Mouse (Mus musculus) MEL (cell line): Measurements from ENCODE around the gene Macrod2.

Experiments
- CTCF ChIP-seq, 3 experiments: IDR thresholded peaks in 2 of 3; conservative IDR thresholded peaks in 1 of 3; 2 replicates each; pipeline ENCODE4 v1.5.1; 2011 to 2012; ENCODE audit warnings: low read length in 3 of 3, low read depth in 2 of 3, mild to moderate bottlenecking in 2 of 3, improper control_type of control experiment in 1 of 3, inconsistent platforms in 1 of 3, mixed read lengths in 1 of 3, moderate library complexity in 1 of 3; ENCODE audit not compliant: control insufficient read depth in 1 of 3, insufficient read depth in 1 of 3, poor library complexity in 1 of 3, severe bottlenecking in 1 of 3
- MAFK ChIP-seq: IDR thresholded peaks from 2 replicates; pipeline ENCODE4 v1.6.1; 2011; ENCODE audit warnings: low read depth, mild to moderate bottlenecking, low read length, improper control_type of control experiment, borderline replicate concordance
- MAX ChIP-seq: IDR thresholded peaks from 2 replicates; pipeline ENCODE4 v1.6.1; 2011; ENCODE audit warnings: low read length, improper control_type of control experiment
- POLR2A ChIP-seq, 2 experiments: IDR thresholded peaks; 2 replicates each; pipeline ENCODE4 v1.6.1; 2011 to 2012; ENCODE audit warnings: low read length in 2 of 2, mild to moderate bottlenecking in 2 of 2, control low read depth in 1 of 2, improper control_type of control experiment in 1 of 2, low read depth in 1 of 2, moderate library complexity in 1 of 2; ENCODE audit not compliant: control insufficient read depth in 1 of 2, insufficient read depth in 1 of 2, poor library complexity in 1 of 2
- SIN3A ChIP-seq: IDR thresholded peaks from 2 replicates; pipeline ENCODE4 v1.6.1; 2012; ENCODE audit warnings: low read length, improper control_type of control experiment, inconsistent platforms
- TAL1 ChIP-seq: IDR thresholded peaks from 2 replicates; pipeline ENCODE4 v1.6.1; 2012; ENCODE audit warnings: mild to moderate bottlenecking, inconsistent platforms, low read length, moderate library complexity, mixed read lengths
- TBP ChIP-seq: IDR thresholded peaks from 2 replicates; pipeline ENCODE4 v1.8.0; 2011; ENCODE audit warnings: low read depth, low read length, improper control_type of control experiment
- ZC3H11A ChIP-seq: IDR thresholded peaks from 2 replicates; pipeline ENCODE4 v1.6.1; 2012; ENCODE audit warnings: low read depth, mild to moderate bottlenecking, inconsistent platforms, low read length, improper control_type of control experiment
- ZNF384 ChIP-seq: IDR thresholded peaks from 2 replicates; pipeline ENCODE4 v1.6.1; 2012; ENCODE audit warnings: low read depth, mild to moderate bottlenecking, inconsistent platforms, low read length, improper control_type of control experiment

- TF ChIP-seq MAFK (no peak), MAX (no peak), SIN3A (no peak), TAL1 (no peak), CTCF (IDR thresholded peaks at IDR 0.05 in 2 of 3, conservative IDR thresholded peaks at IDR 0.05 in 1 of 3; ENCODE audit: control insufficient read depth in 1 of 3, insufficient read depth in 1 of 3, low read depth in 2 of 3, low read length in 3 of 3, poor library complexity in 1 of 3, severe bottlenecking in 1 of 3) (no peak), POLR2A (IDR thresholded peaks at IDR 0.05; ENCODE audit: control insufficient read depth in 1 of 2, insufficient read depth in 1 of 2, low read depth in 1 of 2, low read length in 2 of 2, poor library complexity in 1 of 2) (no peak), ZNF384 (no peak), TBP (no peak), ZC3H11A (no peak)
Measured at GRCm38 (mm10) chr2:141173167-141173566, 778.1 kb downstream of the Macrod2 start.
